Comparison of ENCODE assay signal across 19 mouse cellular contexts in genomic region chr3:126613510-126614128, GRCm38 (mm10). TPM values are rescaled to one million over a fixed set of nuclear protein-coding genes. Genes with fewer than 3 reads are reported as not detected.
DNase-seq lines count a peak whose midpoint lies in the region; ATAC-seq and TF ChIP-seq lines count a peak whose summit lies in the region.
"Had no signal": no experiment of that assay in that cellular context is flagged by ENCODE, and none has a peak within 500 bp of the region (broad histone marks: within the 10 kb centered on the region; RNA-seq: fewer than 3 reads in every experiment).

No protein-coding gene starts in this region.

- TF ChIP-seq EP300 in heart, postnatal 0 days (IDR thresholded peaks at IDR 0.05; ENCODE audit: low read depth) = no peak

- no peak for TF ChIP-seq CTCF in heart, postnatal 0 days (IDR thresholded peaks at IDR 0.05; ENCODE audit: low read depth)
- no peak for TF ChIP-seq CTCF in testis, adult 2 months (IDR thresholded peaks at IDR 0.05; ENCODE audit: control insufficient read depth, insufficient read depth, insufficient replicate concordance, low read depth, low read length)
- no peak for TF ChIP-seq CTCF in intestine, postnatal 0 days (IDR thresholded peaks at IDR 0.05; ENCODE audit: low read depth)

- H3K27ac ChIP-seq in heart, postnatal 0 days (ENCODE audit: low read depth) = peak overlapping the region; percentile 37; the same call in 1 of the 2 replicates
- H3K27ac ChIP-seq in testis, adult 2 months (ENCODE audit: control insufficient read depth, insufficient read depth, low read depth, low read length) = peak overlapping the region; percentile 5; the same call in 1 of the 2 replicates
- H3K27ac ChIP-seq in intestine, postnatal 0 days (ENCODE audit: low read depth, low read length) = peak overlapping the region; percentile 85
- H3K27ac ChIP-seq in limb, embryonic 10.5 days = no peak overlapping the region
- H3K27ac ChIP-seq: embryonic facial prominence, embryonic 15.5 days; hindbrain, embryonic 10.5 days; neural tube, embryonic 12.5 days; stomach, embryonic 15.5 days had no signal

- H3K4me2 ChIP-seq in heart, postnatal 0 days (ENCODE audit: low read depth, low read length) = no peak overlapping the region
- H3K4me2 ChIP-seq in intestine, postnatal 0 days (replicated peaks; ENCODE audit: low read depth) = peak overlapping the region; percentile 46
- H3K4me2 ChIP-seq: embryonic facial prominence, embryonic 15.5 days; heart, embryonic 15.5 days; liver, embryonic 11.5 days; neural tube, embryonic 12.5 days; stomach, embryonic 15.5 days had no signal

- no peak overlapping the region for H3K4me3 ChIP-seq in heart, postnatal 0 days (ENCODE audit: low read depth, low read length)
- no peak overlapping the region for H3K4me3 ChIP-seq in testis, adult 2 months (ENCODE audit: control insufficient read depth, low read depth, low read length)
- no peak overlapping the region for H3K4me3 ChIP-seq in intestine, postnatal 0 days (ENCODE audit: low read depth, low read length)
- no peak overlapping the region for H3K4me3 ChIP-seq in limb, embryonic 10.5 days
- H3K4me3 ChIP-seq: embryonic facial prominence, embryonic 15.5 days; heart, embryonic 15.5 days; hindbrain, embryonic 10.5 days; neural tube, embryonic 12.5 days; stomach, embryonic 15.5 days had no signal

- peaks cover 7% of the 10 kb centered on the region; the same call in 1 of the 2 replicates for H3K36me3 ChIP-seq in heart, postnatal 0 days (replicated peaks; ENCODE audit: control insufficient read depth, insufficient read depth, low read length)
- no peaks in the 10 kb centered on the region for H3K36me3 ChIP-seq in testis, adult 2 months (ENCODE audit: control insufficient read depth, insufficient read depth, low read length)
- H3K36me3 ChIP-seq in intestine, postnatal 0 days (ENCODE audit: control insufficient read depth, insufficient read depth) = peaks cover 4% of the 10 kb centered on the region; the same call in 1 of the 2 replicates
- 0 out of 2 replicates have a peak, but pooled peaks cover 4% of the 10 kb centered on the region for H3K36me3 ChIP-seq in limb, embryonic 10.5 days
- H3K36me3 ChIP-seq: embryonic facial prominence, embryonic 15.5 days; neural tube, embryonic 12.5 days; stomach, embryonic 15.5 days had no signal

- H3K9ac ChIP-seq in heart, postnatal 0 days (replicated peaks; ENCODE audit: low read depth, low read length) = no peak overlapping the region
- no peak overlapping the region for H3K9ac ChIP-seq in intestine, postnatal 0 days (ENCODE audit: low read depth, low read length)
- H3K9ac ChIP-seq: embryonic facial prominence, embryonic 15.5 days; heart, embryonic 15.5 days; neural tube, embryonic 12.5 days; stomach, embryonic 15.5 days had no signal

- TF ChIP-seq POLR2A in testis, adult 2 months (IDR thresholded peaks at IDR 0.05; ENCODE audit: control insufficient read depth, low read depth, low read length) = no peak

- no peaks in the 10 kb centered on the region for H3K27me3 ChIP-seq in heart, postnatal 0 days (ENCODE audit: control insufficient read depth, insufficient read depth, low read length)
- H3K27me3 ChIP-seq in testis, adult 2 months (ENCODE audit: control insufficient read depth, insufficient read depth, low read length) = no peaks in the 10 kb centered on the region
- no peaks in the 10 kb centered on the region for H3K27me3 ChIP-seq in intestine, postnatal 0 days (replicated peaks; ENCODE audit: control insufficient read depth, insufficient read depth, low read length)
- H3K27me3 ChIP-seq in limb, embryonic 10.5 days (ENCODE audit: low read depth, poor library complexity, severe bottlenecking) = no peaks in the 10 kb centered on the region
- H3K27me3 ChIP-seq: embryonic facial prominence, embryonic 15.5 days; heart, embryonic 15.5 days; neural tube, embryonic 12.5 days; stomach, embryonic 15.5 days had no signal

- no peak for ATAC-seq in heart, postnatal 0 days (ENCODE audit: insufficient read depth, low read depth)
- ATAC-seq in intestine, postnatal 0 days = peak; percentile 79
- ATAC-seq: forebrain, embryonic 16.5 days had no signal

- H3K4me1 ChIP-seq in heart, postnatal 0 days (ENCODE audit: control insufficient read depth, insufficient read depth) = peaks cover 57% of the 10 kb centered on the region
- H3K4me1 ChIP-seq in testis, adult 2 months (ENCODE audit: control insufficient read depth, insufficient read depth, low read length) = no peaks in the 10 kb centered on the region; the same call in 1 of the 2 replicates
- 0 out of 2 replicates have a peak, but pooled peaks cover 3% of the 10 kb centered on the region for H3K4me1 ChIP-seq in intestine, postnatal 0 days (replicated peaks; ENCODE audit: control insufficient read depth, insufficient read depth, low read length)
- peaks cover 33% of the 10 kb centered on the region for H3K4me1 ChIP-seq in limb, embryonic 10.5 days
- H3K4me1 ChIP-seq: embryonic facial prominence, embryonic 15.5 days; stomach, embryonic 15.5 days had no signal

- 49% methylated on average over 11 of the region's 11 CpGs for WGBS in heart, postnatal 0 days
- WGBS in intestine, postnatal 0 days = 31% methylated on average over 11 of the region's 11 CpGs
- WGBS in limb, embryonic 10.5 days = 73% methylated on average over 11 of the region's 11 CpGs

- DNase-seq in heart, postnatal 0 days (ENCODE audit: low spot score) = no peak
- no peak for DNase-seq in heart, adult 11 months
- DNase-seq in testis, postnatal 14 days (ENCODE audit: low spot score) = no peak
- peak; percentile 67 for DNase-seq in yolk sac, embryonic 10.5 days (ENCODE audit: low spot score)
- no peak for DNase-seq in gastrocnemius, postnatal 25 days
- DNase-seq in limb, embryonic 10.5 days (ENCODE audit: low spot score) = no peak
- DNase-seq: cerebellum, adult 11 months; cerebellum, postnatal 14 days; layer of hippocampus, adult 9-11 months; lung, postnatal 14 days had no signal

- H3K9me3 ChIP-seq in heart, postnatal 0 days (replicated peaks; ENCODE audit: control insufficient read depth, low read length) = no peaks in the 10 kb centered on the region
- 0 out of 2 replicates have a peak, but pooled peaks cover 2% of the 10 kb centered on the region for H3K9me3 ChIP-seq in intestine, postnatal 0 days (ENCODE audit: control insufficient read depth)
- H3K9me3 ChIP-seq in limb, embryonic 10.5 days (replicated peaks) = no peaks in the 10 kb centered on the region
- H3K9me3 ChIP-seq: embryonic facial prominence, embryonic 15.5 days; heart, embryonic 15.5 days; hindbrain, embryonic 10.5 days; neural tube, embryonic 12.5 days; stomach, embryonic 15.5 days had no signal

RNA-seq across cellular contexts. Expression of gene Camk2d, which starts 17.5 kb away (rescaled TPM):
- total RNA-seq in heart, postnatal 0 days (2014; rRNA removed; ENCODE audit: low replicate concordance) = 191 and 217 TPM in 2 replicates
- 96.2 and 109 TPM in 2 replicates for polyA plus RNA-seq in heart, postnatal 0 days (2015; fragmentation: Nextera tagmentation; extraction: Ambion mirVana)
- polyA plus RNA-seq in testis, adult 2 months (2012; rRNA removed) = 4.5 and 5.8 TPM in 2 replicates
- polyA plus RNA-seq in intestine, postnatal 0 days (2015; fragmentation: Nextera tagmentation; extraction: Ambion mirVana) = 42.6 and 50.4 TPM in 2 replicates
- 10 to 100 TPM; 51.7 to 64.2 TPM for total RNA-seq in gastrocnemius, postnatal 25 days (2021)
- polyA plus RNA-seq in limb, embryonic 10.5 days (2016; fragmentation: Nextera tagmentation; extraction: Ambion mirVana) = 13.4 and 13.5 TPM in 2 replicates
